In the genomic region with DNA sequence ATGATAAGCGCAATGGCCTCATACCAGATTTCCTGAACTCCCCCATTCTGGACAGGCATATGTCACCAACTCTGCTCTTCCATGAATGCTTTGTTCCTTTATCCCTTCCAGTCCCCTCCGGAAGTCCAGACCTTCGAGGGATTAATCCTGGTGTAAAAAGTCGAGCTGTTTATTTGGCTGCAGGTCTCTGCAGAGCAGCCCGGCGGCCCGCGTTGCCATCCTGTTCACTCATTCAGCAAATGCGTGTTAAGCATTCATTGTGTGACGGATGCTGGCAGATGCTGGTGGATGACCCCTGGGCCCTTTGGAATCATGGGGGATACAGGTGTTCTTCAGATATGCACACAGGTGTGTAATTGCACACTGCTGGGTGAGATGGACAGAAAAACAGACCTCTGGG, we compare ENCODE assay signal across 21 mouse cellular contexts.
DNase-seq lines count a peak whose midpoint lies in the region; ATAC-seq and TF ChIP-seq lines count a peak whose summit lies in the region.
"Had no signal": no experiment of that assay in that cellular context is flagged by ENCODE, and none has a peak within 500 bp of the region (broad histone marks: within the 10 kb centered on the region; RNA-seq: fewer than 3 reads in every experiment).

No protein-coding gene starts in this region.

- WGBS in forebrain, embryonic 12.5 days, result 65% methylated on average over 10 of the region's 10 CpGs
- 65% methylated on average over 10 of the region's 10 CpGs for WGBS in forebrain, embryonic 11.5 days
- WGBS in midbrain, embryonic 10.5 days, result 72% methylated on average over 10 of the region's 10 CpGs
- WGBS in midbrain, embryonic 14.5 days, result 50% methylated on average over 10 of the region's 10 CpGs

- H3K4me3 ChIP-seq in forebrain, embryonic 12.5 days (replicated peaks), result no peak overlapping the region
- H3K4me3 ChIP-seq in forebrain, embryonic 11.5 days (ENCODE audit: low read depth, low read length), result no peak overlapping the region
- no peak overlapping the region; the same call in 1 of the 2 replicates for H3K4me3 ChIP-seq in layer of hippocampus, adult 2 months
- no peak overlapping the region for H3K4me3 ChIP-seq in midbrain, embryonic 10.5 days
- H3K4me3 ChIP-seq in midbrain, embryonic 14.5 days (replicated peaks; ENCODE audit: low read depth, low read length), result no peak overlapping the region
- H3K4me3 ChIP-seq: embryonic facial prominence, embryonic 12.5 days; forebrain, embryonic 13.5 days; heart, adult 2 months; heart, embryonic 15.5 days had no signal

- TF ChIP-seq CTCF in layer of hippocampus, adult 2 months (conservative IDR thresholded peaks at IDR 0.05), result no peak

- peak; percentile 4 for DNase-seq in cerebellum, adult 11 months
- no peak for DNase-seq in forebrain, embryonic 11.5 days (ENCODE audit: low spot score)
- DNase-seq in layer of hippocampus, adult 2 months (ENCODE audit: low spot score in 2 of 2), result peak in 1 of 2 experiments; percentile 12
- DNase-seq in layer of hippocampus, adult 8-10 months (ENCODE audit: low spot score in 2 of 2), result no peak
- no peak for DNase-seq in midbrain, embryonic 10.5 days (ENCODE audit: low spot score)
- DNase-seq in midbrain, embryonic 14.5 days, result no peak
- DNase-seq: adrenal gland, adult 8-10 months; B cell, adult 2 months; gastrocnemius, postnatal 14 days; heart, adult 2 months; heart, postnatal 14 days had no signal

- H3K27me3 ChIP-seq in forebrain, embryonic 12.5 days, result no peaks in the 10 kb centered on the region
- no peaks in the 10 kb centered on the region for H3K27me3 ChIP-seq in forebrain, embryonic 11.5 days (ENCODE audit: control insufficient read depth, insufficient read depth, low read length)
- H3K27me3 ChIP-seq in midbrain, embryonic 10.5 days (ENCODE audit: low read depth, poor library complexity, severe bottlenecking), result no peaks in the 10 kb centered on the region
- no peaks in the 10 kb centered on the region for H3K27me3 ChIP-seq in midbrain, embryonic 14.5 days (ENCODE audit: control insufficient read depth, insufficient read depth, low read length)
- H3K27me3 ChIP-seq: embryonic facial prominence, embryonic 12.5 days; forebrain, embryonic 13.5 days; heart, embryonic 15.5 days had no signal

- no peak overlapping the region for H3K4me2 ChIP-seq in forebrain, embryonic 12.5 days
- H3K4me2 ChIP-seq in forebrain, embryonic 11.5 days (ENCODE audit: low read depth, low read length, severe bottlenecking), result no peak overlapping the region
- no peak overlapping the region for H3K4me2 ChIP-seq in midbrain, embryonic 14.5 days (ENCODE audit: low read length)
- H3K4me2 ChIP-seq: embryonic facial prominence, embryonic 12.5 days; forebrain, embryonic 13.5 days; heart, embryonic 11.5 days; heart, embryonic 15.5 days had no signal

- no peaks in the 10 kb centered on the region for H3K9me3 ChIP-seq in forebrain, embryonic 12.5 days
- no peaks in the 10 kb centered on the region for H3K9me3 ChIP-seq in forebrain, embryonic 11.5 days (ENCODE audit: control insufficient read depth, low read length)
- no peaks in the 10 kb centered on the region for H3K9me3 ChIP-seq in midbrain, embryonic 10.5 days (replicated peaks)
- no peaks in the 10 kb centered on the region for H3K9me3 ChIP-seq in midbrain, embryonic 14.5 days (ENCODE audit: control insufficient read depth, low read length)
- H3K9me3 ChIP-seq: embryonic facial prominence, embryonic 12.5 days; forebrain, embryonic 13.5 days; heart, embryonic 15.5 days had no signal

- H3K27ac ChIP-seq in forebrain, embryonic 12.5 days, result 0 out of 2 replicates have a peak overlapping the region, but pooled peaks have one; percentile 46
- H3K27ac ChIP-seq in forebrain, embryonic 11.5 days (ENCODE audit: low read depth, low read length), result no peak overlapping the region
- H3K27ac ChIP-seq in layer of hippocampus, adult 2 months, result peak overlapping the region; percentile 63; the same call in 1 of the 2 replicates
- H3K27ac ChIP-seq in midbrain, embryonic 10.5 days (replicated peaks), result 0 out of 2 replicates have a peak overlapping the region, but pooled peaks have one; percentile 23
- no peak overlapping the region for H3K27ac ChIP-seq in midbrain, embryonic 14.5 days (replicated peaks; ENCODE audit: low read depth, low read length)
- H3K27ac ChIP-seq: embryonic facial prominence, embryonic 12.5 days; forebrain, embryonic 13.5 days; heart, adult 2 months; heart, embryonic 15.5 days had no signal

- no peak overlapping the region for H3K9ac ChIP-seq in forebrain, embryonic 12.5 days
- no peak overlapping the region for H3K9ac ChIP-seq in forebrain, embryonic 11.5 days (ENCODE audit: low read length)
- H3K9ac ChIP-seq in midbrain, embryonic 14.5 days (replicated peaks; ENCODE audit: low read length), result no peak overlapping the region
- H3K9ac ChIP-seq: embryonic facial prominence, embryonic 12.5 days; forebrain, embryonic 13.5 days; forebrain, postnatal 0 days; heart, embryonic 15.5 days had no signal

- H3K4me1 ChIP-seq in forebrain, embryonic 12.5 days, result peaks cover 5% of the 10 kb centered on the region
- H3K4me1 ChIP-seq in forebrain, embryonic 11.5 days (replicated peaks; ENCODE audit: control insufficient read depth, insufficient read depth, low read length), result no peaks in the 10 kb centered on the region
- H3K4me1 ChIP-seq in midbrain, embryonic 10.5 days, result peaks cover 15% of the 10 kb centered on the region
- H3K4me1 ChIP-seq in midbrain, embryonic 14.5 days (ENCODE audit: control insufficient read depth, insufficient read depth, low read length), result no peaks in the 10 kb centered on the region

- no peaks in the 10 kb centered on the region for H3K36me3 ChIP-seq in forebrain, embryonic 12.5 days (replicated peaks)
- no peaks in the 10 kb centered on the region for H3K36me3 ChIP-seq in forebrain, embryonic 11.5 days (ENCODE audit: control insufficient read depth, insufficient read depth, low read length)
- no peaks in the 10 kb centered on the region for H3K36me3 ChIP-seq in midbrain, embryonic 10.5 days
- H3K36me3 ChIP-seq in midbrain, embryonic 14.5 days (ENCODE audit: control insufficient read depth, insufficient read depth, low read length), result no peaks in the 10 kb centered on the region
- H3K36me3 ChIP-seq: embryonic facial prominence, embryonic 12.5 days; G1E; heart, embryonic 15.5 days had no signal

- no peak for ATAC-seq in cerebellum, adult (ENCODE audit: insufficient number of reproducible peaks, low FRiP score, low TSS enrichment)
- ATAC-seq in forebrain, embryonic 12.5 days (ENCODE audit: low FRiP score), result no peak
- no peak for ATAC-seq in forebrain, embryonic 11.5 days (replicated peaks; ENCODE audit: low FRiP score)
- no peak for ATAC-seq in midbrain, embryonic 14.5 days (ENCODE audit: low FRiP score, low TSS enrichment)
- ATAC-seq: CD4-positive, CD25-positive, alpha-beta regulatory T cell, adult 4 months; forebrain, embryonic 13.5 days; intestine, embryonic 16.5 days had no signal

Comparison
In these comparisons a context has a peak if more than half of its experiments do, and no peak if none do; other contexts are left out.
1. H3K27ac ChIP-seq: peak in forebrain, embryonic 12.5 days (single experiment), layer of hippocampus, adult 2 months (single experiment) and midbrain, embryonic 10.5 days (single experiment); none in forebrain, embryonic 11.5 days (single experiment) and midbrain, embryonic 14.5 days (single experiment).